Mouse (Mus musculus): Measurements from ENCODE around the gene Gng12.

GRCm38 (mm10) chr6:66973180-66973579 lies 77.0 kb downstream of the Gng12 start:
- no peak for TF ChIP-seq CTCF (IDR thresholded peaks at IDR 0.05; ENCODE audit: low read depth)
- TF ChIP-seq EP300 (IDR thresholded peaks at IDR 0.05; ENCODE audit: low read depth) = no peak

All from heart, postnatal 0 days (tissue).